Comparison of ENCODE assay signal across 8 mouse cellular contexts in the genomic region with DNA sequence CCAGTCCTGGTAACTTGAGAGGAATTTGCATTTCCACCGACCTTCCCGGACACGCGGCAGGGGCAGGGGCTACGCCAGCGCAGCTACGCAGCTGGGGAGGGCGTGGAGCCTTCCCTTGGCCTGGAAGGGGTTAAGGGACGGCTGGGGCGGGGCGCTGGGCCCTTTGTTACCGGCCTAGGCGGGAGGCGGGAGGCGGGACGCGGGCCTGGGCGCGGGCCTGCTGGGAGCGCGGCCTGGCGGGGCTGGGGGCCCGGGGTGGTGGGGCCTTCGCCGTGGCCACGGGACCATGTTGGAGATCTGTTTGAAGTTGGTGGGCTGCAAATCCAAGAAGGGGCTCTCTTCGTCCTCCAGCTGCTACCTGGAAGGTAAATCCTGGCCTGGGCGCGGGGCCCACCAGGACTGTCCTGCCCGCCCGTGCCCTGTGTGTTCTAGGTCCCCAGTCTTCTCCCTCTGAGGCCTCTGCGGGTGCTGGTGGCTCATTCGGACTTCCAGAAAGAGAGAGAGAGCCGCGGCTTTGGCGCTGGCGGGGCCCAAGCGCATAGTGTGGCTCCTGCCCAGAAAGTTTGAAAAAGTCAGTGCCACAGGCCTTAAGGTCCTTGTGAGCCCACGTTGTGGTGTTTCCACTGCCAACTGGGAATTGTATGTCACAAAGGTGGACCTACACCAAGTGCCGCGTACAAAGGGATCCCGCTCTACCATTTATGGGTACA. TPM values are rescaled to one million over a fixed set of nuclear protein-coding genes. Genes with fewer than 3 reads are reported as not detected.
DNase-seq lines count a peak whose midpoint lies in the region.

No protein-coding gene starts in this region.

- H3K4me3 ChIP-seq in forebrain, embryonic 10.5 days = peak overlapping the region; percentile 82
- peak overlapping the region; percentile 90 for H3K4me3 ChIP-seq in midbrain, embryonic 10.5 days

- no peaks in the 10 kb centered on the region for H3K9me3 ChIP-seq in forebrain, embryonic 10.5 days
- H3K9me3 ChIP-seq in midbrain, embryonic 10.5 days (replicated peaks) = no peaks in the 10 kb centered on the region

- intact Hi-C loops in heart, postnatal 25 days (cut with DNase I) = no loop called here

- DNase-seq in MN1 (ENCODE audit: low spot score) = peak; percentile 82
- peak; percentile 65 for DNase-seq in brain, adult 2 months (ENCODE audit: low read depth, low spot score)
- DNase-seq in forebrain, embryonic 10.5 days (ENCODE audit: extremely low spot score, low spot score) = peak; percentile 90
- DNase-seq in heart, postnatal 25 days (ENCODE audit: low spot score) = peak; percentile 71
- DNase-seq in layer of hippocampus, postnatal 36 days = peak; percentile 57 to 58
- DNase-seq in midbrain, embryonic 10.5 days (ENCODE audit: low spot score) = peak; percentile 92
- peak; percentile 57 to 77 for DNase-seq in spleen, adult 18-20 months
- DNase-seq in frontal cortex, postnatal 25 days (ENCODE audit: low spot score in 2 of 2) = no peak

- WGBS in forebrain, embryonic 10.5 days = under 1% methylated on average over 37 of the region's 42 CpGs
- WGBS in midbrain, embryonic 10.5 days = under 1% methylated on average over 42 of the region's 42 CpGs

- H3K27ac ChIP-seq in forebrain, embryonic 10.5 days = peak overlapping the region; percentile 98
- H3K27ac ChIP-seq in midbrain, embryonic 10.5 days (replicated peaks) = peak overlapping the region; percentile 99

- peaks cover 59% of the 10 kb centered on the region for H3K4me1 ChIP-seq in forebrain, embryonic 10.5 days
- peaks cover 50% of the 10 kb centered on the region for H3K4me1 ChIP-seq in midbrain, embryonic 10.5 days

- no peaks in the 10 kb centered on the region for H3K27me3 ChIP-seq in forebrain, embryonic 10.5 days (ENCODE audit: poor library complexity, severe bottlenecking)
- H3K27me3 ChIP-seq in midbrain, embryonic 10.5 days (ENCODE audit: low read depth, poor library complexity, severe bottlenecking) = 0 out of 2 replicates have a peak, but pooled peaks cover 3% of the 10 kb centered on the region

- H3K36me3 ChIP-seq in forebrain, embryonic 10.5 days (replicated peaks) = peaks cover 9% of the 10 kb centered on the region; the same call in 1 of the 2 replicates
- peaks cover 4% of the 10 kb centered on the region; the same call in 1 of the 2 replicates for H3K36me3 ChIP-seq in midbrain, embryonic 10.5 days

RNA-seq across cellular contexts. Expression of a gene that starts 50.5 kb away (rescaled TPM):
- 0.09 and 0.14 TPM in 2 replicates for polyA plus RNA-seq in forebrain, embryonic 10.5 days (2016; fragmentation: Nextera tagmentation; extraction: Ambion mirVana)
- total RNA-seq in heart, postnatal 25 days (2021) = not detected
- total RNA-seq in layer of hippocampus, postnatal 36 days (2021) = not detected
- 0.05 and 0.17 TPM in 2 replicates for polyA plus RNA-seq in midbrain, embryonic 10.5 days (2016; fragmentation: Nextera tagmentation; extraction: Ambion mirVana)

Comparison
In these comparisons a context has a peak if more than half of its experiments do, and no peak if none do; other contexts are left out.
1. DNase-seq: peak in MN1 (single experiment), brain, adult 2 months (single experiment), forebrain, embryonic 10.5 days (single experiment), heart, postnatal 25 days (single experiment), layer of hippocampus, postnatal 36 days (2 of 2), midbrain, embryonic 10.5 days (single experiment) and spleen, adult 18-20 months (2 of 2); none in frontal cortex, postnatal 25 days (0 of 2).